Mouse (Mus musculus) lung, postnatal 0 days (tissue): ENCODE results near the gene 2410015M20Rik.

Experiments
- CTCF ChIP-seq: IDR thresholded peaks from 2 replicates; pipeline ENCODE4 v1.5.1; 2016; ENCODE audit warnings: antibody characterized with exemption, mild to moderate bottlenecking
- EP300 ChIP-seq: IDR thresholded peaks from 2 replicates; pipeline ENCODE4 v1.6.1; 2016; ENCODE audit warnings: antibody characterized with exemption, mild to moderate bottlenecking, control low read depth

DNA sequence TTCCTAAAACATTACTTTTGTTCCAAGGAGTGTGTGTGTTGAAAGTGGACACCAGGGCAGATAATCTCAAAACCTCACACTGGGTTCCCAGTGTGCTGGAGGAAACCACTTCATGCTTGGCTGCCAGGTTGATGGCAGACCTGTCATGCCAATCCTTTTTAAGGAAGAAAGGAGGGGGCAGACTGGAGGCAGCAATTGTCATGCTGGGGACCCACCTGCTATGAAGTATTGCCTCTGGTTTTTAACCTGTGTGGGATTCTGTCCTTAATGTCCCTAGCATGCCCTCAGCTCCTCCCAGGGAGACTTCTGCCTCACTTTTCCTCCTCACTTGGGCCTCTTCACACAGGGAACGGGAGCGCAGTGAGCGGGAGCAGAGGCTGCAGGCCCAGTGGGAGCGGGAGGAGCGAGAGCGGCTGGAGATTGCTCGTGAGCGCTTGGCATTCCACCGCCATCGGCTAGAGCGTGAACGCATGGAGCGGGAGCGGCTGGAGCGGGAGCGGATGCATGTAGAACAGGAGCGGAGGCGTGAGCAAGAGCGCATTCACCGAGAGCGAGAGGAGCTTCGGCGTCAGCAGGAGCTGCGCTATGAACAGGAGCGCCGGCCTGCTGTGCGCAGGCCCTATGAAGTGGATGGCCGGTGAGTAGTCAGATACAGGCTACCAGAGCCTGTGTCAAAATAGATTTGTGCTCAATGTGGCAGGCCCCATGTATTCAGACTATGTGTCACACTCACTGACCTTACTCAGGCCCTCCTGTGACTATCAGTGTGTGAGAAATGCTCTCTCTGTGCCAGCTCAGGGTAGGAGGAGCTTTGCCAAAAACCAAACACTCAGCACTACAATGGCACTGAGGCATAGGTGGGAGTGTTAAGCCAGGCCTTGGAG, 6.1 kb downstream of the 2410015M20Rik start:
- TF ChIP-seq CTCF (no peak), EP300 (no peak)
